Mouse (Mus musculus) heart, adult 2 months (tissue): ENCODE results near the gene Kalrn.

Source experiments
- CTCF ChIP-seq: fragments of 200-600 bp; IDR thresholded peaks from 2 replicates; pipeline ENCODE4 v1.8.1; 2022; ENCODE audit warnings: antibody characterized with exemption, mild to moderate bottlenecking, moderate library complexity
- EP300 ChIP-seq: fragments of 200-500 bp; IDR thresholded peaks from 2 replicates; pipeline ENCODE4 v1.6.1; 2011; ENCODE audit warnings: low read depth, low read length, control low read depth; ENCODE audit not compliant: insufficient read depth

- no peak for TF ChIP-seq CTCF
- no peak for TF ChIP-seq EP300
Observed at GRCm38 (mm10) chr16:34388871-34389270, 184.5 kb downstream of the Kalrn start.
